Mouse (Mus musculus) mesoderm, embryonic 11.5 days (tissue): ENCODE data around the gene 4930402H24Rik.

Experiments
- DNase-seq: peaks from one replicate; pipeline ENCODE4 v3.0.0-alpha.2; 2012; ENCODE audit warnings: low read depth, low spot score

4930402H24Rik gene

DNA sequence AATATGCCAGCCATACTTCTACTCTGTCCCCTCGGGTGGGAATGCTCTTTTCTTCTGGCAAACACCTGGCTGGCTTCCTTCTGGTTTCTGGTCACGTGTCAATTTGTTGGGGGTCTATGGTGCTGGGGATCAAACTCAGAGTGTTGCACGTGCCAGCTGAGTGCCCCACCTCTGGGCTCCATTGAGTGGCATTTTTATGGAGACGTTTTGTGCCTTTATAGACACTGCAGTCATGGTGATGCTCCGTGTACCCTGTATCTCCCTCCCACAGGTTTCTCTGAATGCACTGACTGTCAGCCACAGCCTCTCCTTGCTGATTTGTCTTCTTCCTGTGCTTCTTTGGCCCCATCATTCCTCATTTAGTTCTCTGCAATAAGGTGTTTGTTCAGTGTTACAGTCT lies 174.4 kb downstream of the 4930402H24Rik start:
- no peak for DNase-seq

DNA sequence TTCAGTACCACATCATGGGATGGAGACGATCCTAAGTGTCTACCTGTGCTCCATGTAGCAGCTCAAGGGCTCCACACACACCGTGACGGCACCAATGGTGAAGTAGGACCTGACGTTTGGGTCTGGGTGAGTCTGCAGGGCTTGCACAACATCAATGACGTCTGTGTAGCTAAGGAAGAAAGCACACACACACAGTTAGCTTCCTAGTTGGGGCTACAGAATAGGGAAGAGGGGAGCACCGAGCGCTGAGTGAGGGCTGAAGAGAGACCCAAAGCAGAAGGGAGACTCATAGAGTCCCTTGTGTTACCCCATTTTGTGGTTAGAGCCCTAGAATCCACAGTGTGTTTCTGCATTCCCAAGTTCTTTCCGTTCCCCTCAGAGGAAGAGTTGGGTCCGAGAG lies 175.5 kb downstream of the 4930402H24Rik start:
- DNase-seq = no peak

DNA sequence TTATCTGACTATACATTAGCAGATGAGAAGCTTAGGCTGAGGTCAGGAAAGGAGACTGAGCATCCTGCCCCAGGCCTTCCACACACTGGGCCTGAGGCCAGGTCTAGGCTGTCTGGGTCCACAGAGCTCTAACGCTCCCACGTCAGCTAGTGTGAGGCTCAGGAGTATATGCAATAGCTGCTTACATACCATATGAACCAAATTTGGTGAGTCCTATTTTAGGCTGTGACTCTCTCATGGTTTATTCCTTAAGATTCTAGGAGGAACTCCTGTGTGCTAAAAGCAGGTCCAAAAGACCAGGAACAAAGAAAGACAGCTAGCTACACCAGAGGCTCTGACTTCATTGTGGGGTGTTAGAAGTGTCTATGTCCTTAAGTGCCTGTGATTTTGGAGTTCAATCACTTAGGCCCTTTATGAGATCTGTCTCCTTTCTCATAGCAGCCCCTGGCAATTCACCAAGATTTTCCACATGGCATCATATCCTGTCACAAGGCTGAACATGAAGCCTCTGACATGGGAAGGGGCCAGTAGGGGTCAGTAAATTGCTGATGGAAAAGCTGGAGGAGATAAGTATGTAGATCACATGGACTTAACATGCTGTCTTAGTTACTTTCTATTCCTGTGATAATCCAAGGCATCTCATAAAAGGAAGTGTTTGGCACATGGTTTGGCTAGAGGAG lies 177.2 kb downstream of the 4930402H24Rik start:
- no peak for DNase-seq

DNA sequence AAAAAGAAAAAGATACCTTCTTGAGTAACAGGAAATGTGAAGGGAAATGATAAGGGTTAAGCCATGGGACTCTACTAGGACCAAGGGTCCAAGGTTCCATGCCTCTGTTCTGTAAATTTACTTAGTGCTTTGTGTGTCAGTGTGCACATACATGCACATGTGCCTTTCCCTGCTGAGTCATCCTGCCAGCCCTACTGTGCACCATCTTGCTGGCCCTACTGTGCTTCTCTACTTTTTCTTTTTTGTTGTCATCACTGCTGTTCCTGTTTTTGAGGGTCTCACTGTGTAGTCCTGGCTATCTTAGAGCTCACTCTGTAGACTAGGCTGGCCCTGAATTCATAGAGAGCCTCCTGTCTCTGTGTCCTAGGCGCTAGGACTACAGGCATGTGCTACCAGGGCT lies 178.5 kb downstream of the 4930402H24Rik start:
- no peak for DNase-seq

DNA sequence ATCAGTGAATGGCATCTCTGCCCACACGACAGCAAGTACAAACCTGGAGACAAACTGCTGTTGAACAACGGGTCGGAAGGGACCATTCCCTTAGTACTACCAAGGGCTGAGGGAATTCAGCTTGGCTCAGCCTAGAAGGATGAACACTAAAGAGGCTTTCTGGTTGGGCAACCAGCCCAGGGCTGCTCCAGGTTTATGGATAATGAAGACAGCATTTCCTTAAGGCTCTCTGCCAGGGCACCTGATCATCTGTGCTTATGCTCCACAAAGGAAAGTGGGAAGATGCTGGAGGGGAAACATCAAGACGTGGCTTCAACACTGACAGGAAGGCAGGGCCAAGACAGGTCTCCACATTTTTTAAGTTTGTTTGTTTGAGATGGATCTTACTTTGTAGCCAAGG lies 181.8 kb downstream of the 4930402H24Rik start:
- no peak for DNase-seq

DNA sequence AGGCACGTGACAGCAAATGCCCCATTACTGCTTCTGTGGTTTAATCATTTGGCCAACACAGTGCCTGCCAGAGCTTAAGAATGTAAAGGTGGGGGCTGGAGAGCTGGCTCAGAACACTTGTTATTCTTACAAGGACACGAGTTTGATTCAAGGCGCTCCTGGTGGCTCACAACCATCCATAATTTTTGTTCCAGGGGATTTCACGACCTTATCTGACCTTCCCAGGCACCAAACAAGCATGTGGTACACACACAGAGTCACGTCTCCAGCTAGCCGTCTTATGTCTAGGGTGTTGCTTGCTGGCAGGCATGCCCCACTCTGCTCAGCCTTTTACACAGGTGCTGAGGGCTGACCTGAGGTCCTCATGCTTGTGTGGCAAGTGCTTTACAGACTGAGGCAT lies 188.3 kb downstream of the 4930402H24Rik start:
- no peak for DNase-seq

DNA sequence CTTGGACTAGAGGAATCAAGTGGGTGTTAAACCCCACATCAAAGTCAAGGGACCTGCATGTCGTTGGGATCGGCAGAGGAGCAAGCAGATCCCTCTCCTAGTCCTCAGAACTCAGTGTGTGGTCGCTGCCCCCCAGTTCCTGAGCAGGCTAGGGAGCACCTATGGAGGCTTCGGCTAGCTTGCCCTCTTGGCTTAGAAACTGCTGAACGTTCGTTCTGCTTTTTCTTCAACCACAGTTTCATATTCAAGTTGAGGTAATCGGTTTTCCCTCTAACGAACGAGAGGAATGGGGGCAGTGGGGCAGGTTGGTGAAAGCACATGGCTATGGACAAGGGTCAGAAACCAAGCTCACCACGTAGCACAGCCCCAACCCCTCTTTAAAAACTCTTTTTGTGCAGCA lies 199.1 kb downstream of the 4930402H24Rik start:
- DNase-seq = no peak

DNA sequence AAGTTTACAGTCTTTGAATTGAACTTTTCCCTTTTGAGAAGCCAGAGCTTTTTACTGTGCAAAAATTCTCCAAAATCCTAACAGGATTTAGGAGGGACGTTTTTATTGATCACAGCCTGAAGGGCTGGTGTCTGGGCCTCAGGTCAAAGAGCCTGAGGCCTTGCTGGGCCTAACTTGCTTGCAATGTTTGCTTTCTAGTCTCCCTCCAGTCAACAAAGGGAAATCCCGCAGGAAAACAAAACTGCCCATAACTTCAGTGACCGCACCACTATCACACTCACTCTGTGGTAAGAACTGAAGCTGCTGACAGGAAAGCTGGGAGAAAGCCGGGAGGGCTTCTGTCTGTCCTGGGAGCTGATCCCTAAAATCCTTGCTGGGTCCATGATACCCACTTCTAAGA lies 199.6 kb downstream of the 4930402H24Rik start:
- no peak for DNase-seq

DNA sequence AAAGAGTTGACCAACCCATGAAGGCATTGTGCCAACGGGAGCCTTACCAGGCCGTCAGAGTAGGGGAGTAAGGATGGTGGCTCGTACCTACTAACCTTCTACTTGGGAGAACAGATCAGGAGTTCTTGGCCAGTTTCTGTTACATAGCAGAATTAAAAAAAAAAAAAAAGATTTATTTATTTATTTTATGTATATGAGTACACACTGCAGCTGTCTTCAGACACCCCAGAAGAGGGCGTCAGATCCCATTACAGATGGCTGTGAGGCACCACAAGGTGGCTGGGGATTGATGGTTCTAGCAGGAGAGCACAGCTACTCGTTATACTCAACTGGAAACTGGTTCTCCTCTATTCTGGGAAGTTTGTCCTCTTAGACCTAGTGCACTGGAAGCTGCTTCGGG lies 201.0 kb downstream of the 4930402H24Rik start:
- DNase-seq = no peak

DNA sequence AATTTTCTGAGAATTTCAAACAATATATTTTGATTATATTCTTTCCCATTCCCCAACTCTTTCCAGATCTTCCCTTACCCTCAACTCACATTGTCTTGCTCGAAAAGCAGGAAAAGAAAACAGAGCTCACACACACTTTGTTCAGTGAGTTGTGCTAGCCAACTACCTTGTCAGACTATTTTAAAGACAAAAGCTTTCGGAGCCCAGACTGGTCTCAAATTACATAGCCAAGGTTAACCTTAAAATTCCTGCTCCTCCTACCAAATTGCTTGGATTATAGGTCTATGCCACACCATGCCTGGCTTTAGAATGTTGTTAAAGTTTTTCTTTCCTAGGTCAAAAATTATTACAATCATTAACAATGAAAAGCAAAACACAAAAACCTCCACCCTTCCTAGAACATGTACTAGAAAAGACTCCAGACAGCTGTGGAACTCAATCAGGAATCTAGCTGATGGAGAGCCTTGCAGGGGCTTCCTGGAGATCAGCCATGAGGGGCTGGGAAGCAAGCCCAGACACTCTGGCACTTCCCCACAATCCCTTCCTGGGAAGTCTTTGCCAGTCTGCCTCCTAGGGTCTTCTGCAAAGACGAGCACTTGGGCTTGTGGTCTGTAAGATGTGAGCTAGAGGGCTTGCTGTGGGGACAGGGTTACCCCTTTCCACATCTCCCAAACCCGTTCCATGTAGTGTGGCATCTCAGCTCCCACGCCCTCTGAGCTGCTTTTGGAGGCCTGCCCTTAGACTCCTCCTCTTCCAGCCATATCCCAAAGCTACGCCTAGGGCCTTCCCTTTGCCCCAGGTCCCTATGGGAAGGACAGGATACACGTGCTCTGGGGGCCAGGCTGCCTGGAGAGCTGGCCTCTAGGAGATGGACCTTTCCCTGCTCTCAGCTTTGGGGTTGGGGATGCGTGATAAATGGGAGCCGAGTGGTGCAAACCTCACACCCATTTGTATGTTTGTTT lies 201.9 kb downstream of the 4930402H24Rik start:
- no peak for DNase-seq

DNA sequence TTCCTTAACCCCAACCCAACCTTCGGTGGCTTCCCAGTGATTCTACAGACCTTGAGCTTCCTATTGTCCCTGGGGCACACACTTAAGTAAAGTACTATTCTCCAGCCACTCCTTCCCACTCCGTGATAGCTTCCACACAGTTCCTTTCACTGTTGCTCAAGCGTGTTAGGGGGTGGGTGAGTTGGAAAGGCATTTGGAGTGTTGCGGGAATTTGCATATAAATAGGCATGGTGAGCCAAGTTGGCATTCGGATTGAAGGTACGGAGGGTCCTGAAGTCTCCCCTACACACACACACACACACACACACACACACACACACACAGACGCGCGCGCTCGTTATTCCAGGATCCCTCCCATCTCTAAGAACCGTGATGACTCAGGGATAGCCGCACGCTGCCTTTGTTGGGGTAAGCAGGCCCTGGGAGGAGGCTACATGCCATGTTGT lies 208.4 kb downstream of the 4930402H24Rik start:
- no peak for DNase-seq

DNA sequence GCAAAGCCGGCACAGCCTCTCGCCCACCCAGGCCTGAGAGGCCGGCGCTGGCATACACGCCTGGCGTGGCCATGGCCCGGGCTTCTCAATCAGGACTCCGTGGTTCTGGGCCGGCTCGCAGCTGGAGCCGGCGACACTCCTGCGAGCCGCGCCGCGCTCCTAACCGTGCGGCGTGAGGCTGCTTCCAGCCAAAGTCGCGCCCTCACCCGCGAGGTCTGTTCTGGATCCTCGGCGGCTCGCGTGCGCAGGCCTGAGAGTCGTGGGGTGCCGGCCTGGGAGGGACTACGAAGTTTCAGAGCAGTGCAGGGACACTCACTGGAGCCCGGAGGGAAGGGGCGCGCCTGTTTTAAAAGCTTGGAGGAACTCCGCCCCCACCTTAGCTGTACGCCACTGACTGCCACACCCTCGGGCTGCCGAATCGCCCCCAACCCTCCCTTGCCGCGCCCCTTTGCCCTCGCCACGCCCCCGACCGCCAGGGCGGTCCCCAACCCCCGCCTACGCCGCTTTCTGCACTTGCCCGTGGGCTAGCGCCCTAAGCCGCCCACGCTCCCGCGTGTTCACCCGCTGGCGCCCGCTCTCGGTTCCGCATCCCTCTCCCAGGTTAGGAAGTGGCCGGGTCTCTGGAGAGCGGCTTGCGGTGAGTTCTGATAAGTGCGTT lies 208.9 kb downstream of the 4930402H24Rik start, which contains the start of gene Slc4a11:
Gene Slc4a11 (minus strand): TSS at position 367 of the 658 bp plus-strand sequence.
- DNase-seq = peak; percentile 52

DNA sequence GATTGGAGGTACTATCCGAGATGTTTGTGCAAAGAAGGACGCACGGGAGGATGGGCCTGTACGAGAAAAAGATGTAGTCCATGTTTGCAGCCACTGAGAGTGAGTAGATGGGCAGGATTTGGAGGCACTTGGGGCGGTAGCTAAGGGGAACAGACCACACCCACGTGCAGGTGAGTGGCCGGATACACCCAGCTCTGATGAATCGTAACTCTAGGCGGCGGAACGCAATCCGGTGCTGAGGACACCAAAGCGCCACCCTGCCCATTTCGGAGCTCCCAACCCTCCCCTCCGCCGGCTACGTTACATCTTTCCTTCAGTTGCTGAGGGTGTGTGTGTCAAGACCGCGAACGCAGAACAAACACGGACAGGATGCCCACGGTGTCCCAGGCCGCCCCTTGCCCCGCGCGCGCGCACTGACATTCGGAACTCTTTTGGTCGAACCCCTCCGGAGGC lies 209.5 kb downstream of the 4930402H24Rik start:
- DNase-seq = peak; percentile 5

DNA sequence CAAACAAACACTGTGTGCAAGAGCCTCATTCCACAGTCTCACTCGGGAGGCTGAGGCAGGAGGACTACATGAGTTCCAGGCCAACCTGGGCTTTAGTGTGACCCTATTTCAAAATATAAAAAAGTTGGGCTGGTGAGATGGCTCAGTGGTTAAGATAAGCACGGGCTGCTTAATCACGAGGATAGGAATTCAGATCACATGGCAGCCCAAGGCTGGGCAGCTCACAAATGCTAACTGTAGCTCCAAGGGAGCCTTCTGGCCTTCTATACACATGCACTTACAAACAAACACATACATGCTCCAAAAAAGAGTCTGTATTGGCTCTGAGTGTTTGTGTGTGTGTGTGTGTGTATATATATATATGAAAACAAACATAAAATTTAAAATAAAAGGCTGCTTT lies 212.6 kb downstream of the 4930402H24Rik start:
- no peak for DNase-seq

DNA sequence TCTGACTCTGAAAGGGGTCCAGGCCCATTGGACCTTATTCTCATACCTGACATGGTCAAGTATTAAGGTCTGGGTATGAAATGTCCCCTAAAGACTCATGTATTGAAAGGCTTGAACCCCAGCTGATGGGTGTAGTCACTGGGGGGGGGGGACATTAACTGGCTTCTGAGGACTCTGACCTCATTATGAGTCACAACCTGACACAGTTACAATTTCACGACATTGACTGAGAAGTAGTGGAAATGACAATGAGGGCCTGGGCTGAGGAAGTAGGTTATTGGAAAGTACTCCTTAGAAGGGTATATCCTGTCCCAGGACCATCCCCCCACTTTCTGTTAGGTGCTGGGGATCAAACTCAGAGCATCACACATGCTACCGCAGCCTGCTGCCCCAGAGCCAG lies 217.2 kb downstream of the 4930402H24Rik start:
- DNase-seq = no peak

DNA sequence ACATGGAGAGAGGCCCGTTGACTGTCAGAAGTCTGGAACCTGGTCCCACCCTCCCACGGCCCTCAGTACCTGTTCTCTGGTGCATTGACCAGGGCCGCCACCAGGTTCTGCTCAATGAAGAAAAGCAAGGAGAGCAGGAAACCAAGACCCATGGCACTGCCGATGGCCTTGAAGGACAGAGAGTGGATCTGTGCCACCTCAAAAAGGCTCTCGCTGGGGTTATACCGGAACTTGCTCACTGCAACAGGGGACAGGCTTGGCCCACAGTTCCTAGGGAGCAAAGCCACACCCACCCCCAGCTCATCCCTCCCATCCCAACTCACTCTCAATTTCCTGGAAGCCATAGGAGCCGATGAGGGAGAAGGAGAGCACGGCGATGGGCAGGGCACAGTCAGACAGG lies 220.8 kb downstream of the 4930402H24Rik start:
- DNase-seq = no peak

DNA sequence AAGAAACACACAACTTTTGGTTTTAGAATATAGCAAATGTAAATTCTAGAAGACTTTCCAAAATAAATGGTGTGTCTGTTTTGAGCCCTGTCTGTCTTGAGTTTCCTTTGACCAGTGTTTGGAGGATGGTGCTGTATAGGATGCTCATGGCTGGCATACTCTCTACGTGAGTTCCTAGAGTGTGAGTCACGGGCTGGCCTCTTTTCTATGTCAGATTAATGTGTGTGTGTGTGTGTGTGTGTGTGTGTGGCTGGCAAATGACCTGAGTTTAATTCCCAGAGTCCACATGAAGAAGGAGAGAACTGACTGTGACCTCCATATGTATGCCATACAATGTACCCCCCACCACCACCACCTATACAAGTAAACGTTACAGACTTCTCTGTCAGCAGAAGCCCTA lies 224.7 kb downstream of the 4930402H24Rik start:
- no peak for DNase-seq

DNA sequence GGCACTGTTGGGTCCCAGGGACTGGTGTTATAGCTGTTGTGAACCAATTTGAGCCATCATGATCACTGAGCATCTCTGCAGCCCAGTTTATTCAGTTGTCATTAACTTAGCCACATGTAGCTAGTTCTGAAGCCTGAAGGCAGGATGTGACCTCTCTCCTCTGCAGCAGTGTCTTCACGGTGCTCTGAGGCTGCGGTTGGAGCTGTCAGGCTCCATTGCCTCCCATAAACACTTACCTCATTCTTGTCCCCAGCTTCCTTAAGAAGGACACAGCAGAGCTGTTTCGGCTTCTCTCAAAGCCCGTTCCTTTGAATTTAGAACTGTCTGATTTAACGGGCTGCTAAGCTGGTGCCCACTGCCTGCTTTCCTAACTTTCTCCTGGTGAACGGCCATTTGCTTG lies 226.3 kb downstream of the 4930402H24Rik start:
- no peak for DNase-seq

DNA sequence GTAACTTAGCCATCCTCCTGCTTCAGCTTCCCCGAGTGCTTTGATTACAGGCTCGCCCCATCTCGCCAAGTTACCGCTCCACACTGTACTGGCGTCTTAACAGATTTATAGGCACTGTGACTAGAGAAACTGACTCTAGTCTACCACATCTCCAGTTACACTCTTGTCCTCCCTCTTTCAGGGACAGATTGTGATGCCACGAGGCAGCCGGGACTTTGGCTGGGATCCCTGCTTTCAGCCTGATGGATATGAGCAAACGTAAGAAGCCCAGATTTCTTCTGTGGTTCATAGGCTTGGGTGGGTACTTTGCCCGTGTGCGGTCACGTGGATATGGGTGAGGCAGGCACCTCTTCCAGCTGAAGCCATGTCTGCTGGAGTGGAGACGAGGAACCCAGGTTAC lies 227.1 kb downstream of the 4930402H24Rik start:
- no peak for DNase-seq

DNA sequence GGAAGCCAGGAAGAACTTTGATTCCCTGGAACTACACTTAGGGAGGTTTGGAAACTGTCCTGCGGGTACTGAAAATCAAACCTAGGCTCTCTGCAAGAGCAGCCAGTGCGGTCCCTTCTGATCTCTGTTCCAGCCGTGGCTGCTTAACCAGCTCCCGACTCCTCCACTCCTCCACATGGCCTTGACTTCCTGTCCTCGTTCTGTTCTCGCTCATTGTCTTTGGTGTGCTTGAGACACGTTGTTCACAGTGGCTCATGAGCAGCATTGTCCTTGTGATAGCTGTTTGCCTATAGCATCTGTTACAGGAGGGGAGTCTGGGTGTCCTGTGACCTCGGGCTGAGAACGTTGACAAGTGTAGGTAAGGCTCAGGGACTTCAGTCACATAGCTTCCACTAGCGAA lies 229.0 kb downstream of the 4930402H24Rik start:
- no peak for DNase-seq

DNA sequence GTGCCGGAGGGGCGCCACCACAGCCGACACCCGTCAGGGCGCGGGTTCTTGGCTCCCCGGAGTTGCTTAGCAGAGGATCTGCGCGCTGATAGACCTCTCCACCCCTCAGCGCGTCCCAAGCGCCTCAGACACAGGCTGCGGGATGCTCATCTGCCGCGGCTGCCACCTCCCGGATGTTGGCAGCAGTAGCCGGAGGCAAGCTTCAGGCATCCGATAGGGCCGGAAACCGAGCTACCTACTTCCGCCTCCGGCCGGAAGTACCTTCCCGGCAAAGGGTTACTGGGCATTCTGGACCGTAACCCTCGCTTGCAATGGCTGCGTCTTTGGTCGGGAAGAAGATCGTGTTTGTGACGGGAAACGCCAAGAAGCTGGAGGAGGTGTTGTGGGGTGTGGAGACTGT lies 238.6 kb downstream of the 4930402H24Rik start, which contains the start of gene Itpa:
Gene Itpa (plus strand): TSS at position 52 of the 400 bp plus-strand sequence.
- DNase-seq = peak; percentile 92

DNA sequence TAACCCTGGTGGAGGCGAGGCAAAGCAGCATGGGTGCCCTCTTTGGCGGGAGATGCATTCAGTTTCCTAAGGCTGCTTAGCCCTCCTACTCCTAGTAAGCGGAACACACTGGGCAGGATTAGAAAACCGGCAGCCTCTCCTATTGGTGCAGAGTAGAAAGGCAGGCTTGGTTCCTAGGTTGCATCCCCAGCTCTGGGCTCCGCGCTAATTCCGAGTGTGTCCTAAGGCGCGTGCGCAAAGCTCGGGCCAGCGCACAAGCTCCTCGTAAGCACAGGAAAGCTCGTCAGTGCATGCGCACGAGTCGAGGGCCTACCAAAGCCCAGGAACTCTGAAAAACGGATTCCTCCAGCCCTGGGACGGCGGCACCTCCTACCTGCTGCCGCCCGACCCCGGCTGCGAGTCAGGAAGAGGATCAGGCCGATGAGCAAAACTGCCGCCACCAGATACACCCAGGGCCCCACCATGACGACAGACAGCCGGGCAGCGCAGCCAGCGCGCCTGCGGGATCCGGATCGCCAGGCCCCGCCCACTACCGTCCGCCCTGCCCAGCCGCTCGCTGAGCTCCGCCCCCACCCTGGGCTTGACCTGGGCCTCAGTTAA lies 242.0 kb downstream of the 4930402H24Rik start, which contains the start of gene Ddrgk1:
Gene Ddrgk1 (minus strand): TSS at position 558 of the 600 bp plus-strand sequence.
- peak; percentile 96 for DNase-seq
